Mouse (Mus musculus): ENCODE results near the gene Zbtb5. TPM values are rescaled to one million over a fixed set of nuclear protein-coding genes. Genes with fewer than 3 reads are reported as not detected.
"Not testable (repeated sequence)": the region's sequence is repeated elsewhere in the genome, so short reads cannot be mapped to it uniquely, and the experiment has no call there.

The Zbtb5 gene
- polyA plus RNA-seq (2011; ENCODE audit: insufficient read length, low read depth, missing spikeins), result 6.5 and 9.5 TPM in 2 replicates

DNA sequence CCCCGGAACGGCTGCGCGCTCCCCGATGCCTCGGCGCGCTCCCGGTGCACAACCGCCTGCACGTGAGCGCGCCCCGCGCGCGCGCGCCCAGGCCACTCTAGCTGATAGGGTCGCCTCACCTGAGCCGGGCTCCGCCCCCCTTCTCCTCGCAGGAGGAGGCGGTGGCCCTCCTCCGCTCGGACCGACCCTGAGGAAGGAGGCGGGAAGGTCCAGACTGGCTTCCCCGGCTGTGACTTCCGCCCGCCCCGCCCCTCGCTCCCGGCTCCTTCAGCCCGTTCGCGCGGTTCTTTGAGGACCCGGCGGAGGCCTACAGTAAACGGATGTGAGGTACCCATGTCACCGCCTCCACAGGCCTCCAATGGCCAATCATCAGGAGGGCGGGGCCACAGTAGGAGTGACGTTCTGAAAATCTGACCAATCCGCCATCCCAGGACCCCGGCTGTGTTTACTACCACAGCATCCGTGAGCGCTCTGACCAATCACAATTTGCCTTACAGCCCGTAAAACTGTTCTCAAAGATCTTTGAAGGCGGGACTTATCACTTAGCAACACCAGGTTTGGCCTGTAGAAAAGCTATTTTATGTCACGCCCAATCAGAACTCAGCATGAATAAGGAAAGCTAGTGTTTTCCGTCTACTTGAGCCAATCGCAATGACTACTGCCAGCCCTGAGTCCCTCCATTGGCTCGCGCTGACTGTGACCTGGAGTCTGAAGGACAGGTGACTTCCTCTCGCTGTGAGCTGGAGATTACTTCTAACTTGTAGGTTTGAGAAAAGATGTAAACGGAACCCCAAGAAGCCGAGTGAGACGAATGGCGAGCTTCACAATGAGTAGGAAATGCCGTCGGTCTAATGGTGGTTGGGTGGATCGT is at the start of gene Zbtb5:
TSS of gene Zbtb5 (minus strand) at position 308 of the 871 bp plus-strand sequence.
- Histone ChIP-seq H3K4me3 (ENCODE audit: insufficient read depth, low read length) (peak within 1 kb of the TSS; percentile 78), H3K4me1 (ENCODE audit: control insufficient read depth, insufficient read depth, low read length) (no peaks in the 10 kb centered on the region; the same call in 1 of the 2 replicates), H3K27ac (ENCODE audit: insufficient read depth, low read length) (peak within 1 kb of the TSS; percentile 85)
- TF ChIP-seq CTCF (IDR thresholded peaks at IDR 0.05; ENCODE audit: borderline replicate concordance, insufficient read depth, low read length), result no peak
- peak; percentile 68 for TF ChIP-seq POLR2A (IDR thresholded peaks at IDR 0.05; ENCODE audit: low read depth, low read length)

DNA sequence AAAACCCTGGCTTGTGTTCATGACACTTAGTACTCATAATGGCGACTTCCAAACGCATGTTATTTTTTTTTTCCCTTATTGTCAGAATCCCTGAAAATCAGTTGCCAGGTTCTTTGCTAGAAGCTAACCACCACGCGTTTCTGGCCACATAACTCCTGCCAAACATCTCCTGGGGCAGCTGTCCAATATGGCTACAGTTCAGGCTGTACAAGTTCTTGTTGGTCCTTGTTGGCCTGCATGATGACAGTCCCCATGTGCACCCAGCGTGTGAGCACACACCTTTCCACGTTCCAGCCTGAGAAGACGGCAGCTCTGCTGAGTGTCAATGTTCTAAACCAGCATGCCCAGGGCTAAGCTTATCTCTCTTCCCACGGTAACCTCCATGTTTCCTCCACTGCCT is 43.2 kb upstream of the Zbtb5 start:
- TF ChIP-seq CTCF (IDR thresholded peaks at IDR 0.05; ENCODE audit: borderline replicate concordance, insufficient read depth, low read length), result no peak
- TF ChIP-seq POLR2A (IDR thresholded peaks at IDR 0.05; ENCODE audit: low read depth, low read length), result no peak
- H3K27ac ChIP-seq (ENCODE audit: insufficient read depth, low read length), result no peak overlapping the region
- no peaks in the 10 kb centered on the region; the same call in 1 of the 2 replicates for H3K4me1 ChIP-seq (ENCODE audit: control insufficient read depth, insufficient read depth, low read length)
- no peak overlapping the region for H3K4me3 ChIP-seq (ENCODE audit: insufficient read depth, low read length)

DNA sequence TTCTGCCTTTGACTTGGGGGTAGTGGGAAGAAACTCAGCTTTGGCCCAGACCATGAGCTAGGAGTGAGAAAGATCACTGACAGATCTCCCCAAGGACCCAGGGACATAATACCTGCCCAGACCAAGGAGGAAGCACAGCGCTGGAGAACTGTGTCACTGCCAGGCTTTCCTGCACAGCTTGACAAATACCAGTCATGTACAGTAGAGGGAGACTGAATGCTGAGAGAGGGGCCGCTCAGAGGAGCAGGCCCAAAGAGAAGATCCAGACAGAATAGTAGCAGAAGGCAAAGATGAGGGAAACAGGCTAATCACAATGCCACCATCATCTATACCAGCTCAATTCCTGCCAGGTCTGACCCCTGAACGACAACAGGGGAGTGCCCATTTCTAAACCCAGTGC is 42.6 kb upstream of the Zbtb5 start:
- Histone ChIP-seq H3K4me3 (ENCODE audit: insufficient read depth, low read length) (no peak overlapping the region), H3K27ac (ENCODE audit: insufficient read depth, low read length) (no peak overlapping the region), H3K4me1 (ENCODE audit: control insufficient read depth, insufficient read depth, low read length) (no peaks in the 10 kb centered on the region; the same call in 1 of the 2 replicates)
- TF ChIP-seq POLR2A (IDR thresholded peaks at IDR 0.05; ENCODE audit: low read depth, low read length) (no peak), CTCF (IDR thresholded peaks at IDR 0.05; ENCODE audit: borderline replicate concordance, insufficient read depth, low read length) (no peak)

DNA sequence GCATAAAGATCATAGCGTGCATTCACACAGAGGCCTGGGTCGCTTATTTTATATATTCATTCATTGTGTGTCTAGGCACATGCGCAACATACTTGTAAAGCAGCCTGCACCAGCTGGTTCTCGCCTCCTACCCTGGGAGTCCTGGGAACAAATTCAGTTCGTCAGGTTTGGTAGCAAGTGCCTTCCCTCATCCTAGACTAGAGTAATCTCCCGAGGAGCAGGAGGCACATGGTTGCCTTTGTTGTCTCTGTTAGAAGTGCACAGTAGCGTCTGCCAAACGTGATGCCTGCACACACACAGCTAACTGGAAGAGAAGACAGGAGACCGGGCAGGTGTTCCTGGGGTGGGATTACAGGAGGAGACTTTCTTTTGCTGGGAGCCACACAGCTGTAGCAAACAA is 35.7 kb upstream of the Zbtb5 start:
- H3K27ac ChIP-seq (ENCODE audit: insufficient read depth, low read length), result no peak overlapping the region
- no peak overlapping the region for H3K4me3 ChIP-seq (ENCODE audit: insufficient read depth, low read length)
- H3K4me1 ChIP-seq (ENCODE audit: control insufficient read depth, insufficient read depth, low read length), result no peaks in the 10 kb centered on the region
- TF ChIP-seq POLR2A (IDR thresholded peaks at IDR 0.05; ENCODE audit: low read depth, low read length) (no peak), CTCF (IDR thresholded peaks at IDR 0.05; ENCODE audit: borderline replicate concordance, insufficient read depth, low read length) (no peak)

DNA sequence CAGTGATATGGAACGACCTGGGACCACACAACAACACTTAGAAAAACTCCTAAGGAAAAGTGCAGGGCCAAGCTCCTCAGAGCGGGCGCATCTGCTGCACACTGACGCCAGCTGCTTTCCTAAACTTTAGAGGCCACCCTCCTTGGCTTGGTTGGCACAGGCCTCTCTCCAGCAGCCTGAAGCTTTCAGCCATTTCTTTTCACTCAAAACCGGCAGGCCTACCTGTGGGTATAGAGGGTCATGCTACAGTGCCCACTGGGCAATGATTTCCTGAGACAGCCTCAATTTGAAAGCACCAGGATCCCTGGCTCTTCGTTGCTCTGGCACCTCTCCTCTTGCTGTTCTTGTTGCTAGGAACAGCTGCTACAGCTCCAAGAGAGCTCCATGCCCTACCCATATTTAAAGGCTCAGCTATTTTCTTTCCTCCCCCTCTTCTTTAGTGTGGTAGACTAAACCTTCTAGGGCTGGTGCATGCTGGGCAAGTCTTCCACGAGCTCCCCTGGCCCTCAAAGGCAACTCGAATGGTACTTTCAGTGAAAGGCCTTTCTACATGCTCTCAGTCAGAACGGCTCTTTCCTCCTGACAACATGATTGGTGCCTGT is 35.2 kb upstream of the Zbtb5 start:
- no peak for TF ChIP-seq CTCF (IDR thresholded peaks at IDR 0.05; ENCODE audit: borderline replicate concordance, insufficient read depth, low read length)
- no peak for TF ChIP-seq POLR2A (IDR thresholded peaks at IDR 0.05; ENCODE audit: low read depth, low read length)
- Histone ChIP-seq H3K4me3 (ENCODE audit: insufficient read depth, low read length) (no peak overlapping the region), H3K27ac (ENCODE audit: insufficient read depth, low read length) (no peak overlapping the region), H3K4me1 (ENCODE audit: control insufficient read depth, insufficient read depth, low read length) (no peaks in the 10 kb centered on the region)

DNA sequence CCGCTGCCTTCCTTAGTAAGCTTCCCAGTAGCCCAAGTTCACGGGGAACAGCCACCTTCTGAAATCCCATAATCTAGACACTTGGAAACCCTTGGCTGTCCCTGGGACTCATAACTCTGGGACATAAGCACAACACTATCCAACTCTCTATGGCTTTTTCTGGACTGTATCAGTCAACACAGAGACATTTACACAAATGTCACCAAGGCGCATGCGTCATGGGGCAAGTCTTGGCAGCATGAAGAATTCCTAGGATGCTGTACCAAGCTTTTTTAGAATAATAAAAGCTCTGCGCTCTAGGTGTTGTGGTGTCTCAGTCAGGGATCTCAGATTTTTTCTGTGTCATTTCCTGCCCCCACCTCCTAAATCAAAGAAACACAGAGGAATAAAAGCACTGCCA is 34.5 kb upstream of the Zbtb5 start:
- TF ChIP-seq POLR2A (IDR thresholded peaks at IDR 0.05; ENCODE audit: low read depth, low read length), result no peak
- TF ChIP-seq CTCF (IDR thresholded peaks at IDR 0.05; ENCODE audit: borderline replicate concordance, insufficient read depth, low read length), result no peak
- H3K4me3 ChIP-seq (ENCODE audit: insufficient read depth, low read length), result no peak overlapping the region
- H3K27ac ChIP-seq (ENCODE audit: insufficient read depth, low read length), result no peak overlapping the region
- H3K4me1 ChIP-seq (ENCODE audit: control insufficient read depth, insufficient read depth, low read length), result no peaks in the 10 kb centered on the region

DNA sequence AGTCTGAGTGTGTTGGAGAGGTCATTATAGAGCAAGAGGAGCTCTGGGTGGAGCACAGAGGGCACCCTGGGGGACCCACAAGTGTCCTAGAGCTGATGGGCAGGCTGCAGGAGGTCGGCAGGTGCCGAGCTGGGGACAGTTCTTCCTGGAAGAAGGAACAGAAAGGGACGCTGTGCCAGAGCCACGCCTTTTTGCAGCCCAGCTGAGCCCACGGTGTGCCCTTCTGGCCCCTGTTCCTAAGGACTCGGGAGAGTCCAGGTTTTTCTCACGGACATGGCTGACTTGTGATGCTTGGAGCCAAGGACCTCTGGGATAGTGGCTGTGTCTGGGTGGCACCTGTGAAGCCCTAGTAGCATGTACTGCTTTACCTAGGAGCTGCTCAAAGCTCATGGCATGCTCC is 28.6 kb upstream of the Zbtb5 start:
- Histone ChIP-seq H3K4me1 (ENCODE audit: control insufficient read depth, insufficient read depth, low read length) (no peaks in the 10 kb centered on the region), H3K4me3 (ENCODE audit: insufficient read depth, low read length) (no peak overlapping the region), H3K27ac (ENCODE audit: insufficient read depth, low read length) (no peak overlapping the region)
- TF ChIP-seq CTCF (IDR thresholded peaks at IDR 0.05; ENCODE audit: borderline replicate concordance, insufficient read depth, low read length) (no peak), POLR2A (IDR thresholded peaks at IDR 0.05; ENCODE audit: low read depth, low read length) (no peak)

DNA sequence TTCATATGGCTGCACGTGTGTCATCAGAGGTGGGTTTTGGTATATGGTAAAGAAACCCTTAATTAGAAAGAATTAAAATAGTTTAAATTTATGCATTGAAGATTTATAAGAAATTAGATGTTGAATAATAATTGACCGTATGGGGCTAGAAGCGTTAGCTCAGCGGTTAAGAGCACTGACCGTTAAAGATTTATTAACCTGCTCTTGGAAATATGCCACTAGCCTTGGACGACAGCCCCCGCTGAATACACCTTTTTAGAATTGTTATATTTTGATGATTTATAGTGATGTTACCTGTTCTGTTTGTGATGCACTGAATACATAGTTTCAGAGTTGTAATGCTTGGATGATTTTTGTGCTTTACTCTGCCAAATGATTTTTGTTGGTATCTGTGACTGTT is 27.3 kb upstream of the Zbtb5 start:
- not testable (repeated sequence) for H3K4me1 ChIP-seq (ENCODE audit: control insufficient read depth, insufficient read depth, low read length); H3K27ac ChIP-seq (ENCODE audit: insufficient read depth, low read length)

DNA sequence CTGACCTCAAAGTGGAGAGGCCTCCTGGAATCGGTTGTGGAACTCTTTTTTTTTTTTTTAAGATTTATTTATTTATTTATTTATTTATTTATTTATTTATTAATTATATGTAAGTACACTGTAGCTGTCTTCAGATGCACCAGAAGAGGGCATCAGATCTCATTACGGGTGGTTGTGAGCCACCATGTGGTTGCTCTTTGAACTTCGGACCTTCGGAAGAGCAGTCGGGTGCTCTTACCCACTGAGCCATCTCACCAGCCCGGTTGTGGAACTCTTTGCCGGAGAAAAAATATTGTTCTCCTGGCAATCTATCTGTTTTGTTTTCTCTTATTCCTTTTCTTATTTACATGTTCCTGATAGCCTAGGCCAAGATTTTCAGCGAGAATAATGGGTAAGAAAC is 26.7 kb upstream of the Zbtb5 start:
- H3K4me1 ChIP-seq (ENCODE audit: control insufficient read depth, insufficient read depth, low read length); H3K4me3 ChIP-seq (ENCODE audit: insufficient read depth, low read length); H3K27ac ChIP-seq (ENCODE audit: insufficient read depth, low read length): not testable (repeated sequence)

More for the DNA sequence above, 27.3 kb upstream of the Zbtb5 start:
- H3K4me3 ChIP-seq (ENCODE audit: insufficient read depth, low read length), result not testable (repeated sequence)
